Mouse (Mus musculus) G1E (cell line): ENCODE results near the gene Rnf220.

Experiments used
- CTCF ChIP-seq: IDR thresholded peaks from 2 replicates; pipeline ENCODE4 v1.5.1; 2012; ENCODE audit warnings: low read depth, low read length, inconsistent platforms, mixed read lengths
- GATA1 ChIP-seq: IDR thresholded peaks from 2 replicates; pipeline ENCODE4 v1.6.1; 2012; ENCODE audit warnings: borderline replicate concordance, low read length, inconsistent platforms, mixed read lengths
- GATA2 ChIP-seq: IDR thresholded peaks from 2 replicates; pipeline ENCODE4 v1.6.1; 2012; ENCODE audit warnings: low read depth, low read length, inconsistent platforms, borderline replicate concordance
- POLR2AphosphoS5 ChIP-seq: IDR thresholded peaks from 2 replicates; pipeline ENCODE4 v1.6.1; 2012; ENCODE audit warnings: low read depth, low read length, inconsistent platforms; ENCODE audit not compliant: insufficient replicate concordance
- TAL1 ChIP-seq: conservative IDR thresholded peaks from 2 replicates; pipeline ENCODE4 v1.6.1; 2012; ENCODE audit warnings: low read depth, low read length, inconsistent platforms, mixed read lengths

DNA sequence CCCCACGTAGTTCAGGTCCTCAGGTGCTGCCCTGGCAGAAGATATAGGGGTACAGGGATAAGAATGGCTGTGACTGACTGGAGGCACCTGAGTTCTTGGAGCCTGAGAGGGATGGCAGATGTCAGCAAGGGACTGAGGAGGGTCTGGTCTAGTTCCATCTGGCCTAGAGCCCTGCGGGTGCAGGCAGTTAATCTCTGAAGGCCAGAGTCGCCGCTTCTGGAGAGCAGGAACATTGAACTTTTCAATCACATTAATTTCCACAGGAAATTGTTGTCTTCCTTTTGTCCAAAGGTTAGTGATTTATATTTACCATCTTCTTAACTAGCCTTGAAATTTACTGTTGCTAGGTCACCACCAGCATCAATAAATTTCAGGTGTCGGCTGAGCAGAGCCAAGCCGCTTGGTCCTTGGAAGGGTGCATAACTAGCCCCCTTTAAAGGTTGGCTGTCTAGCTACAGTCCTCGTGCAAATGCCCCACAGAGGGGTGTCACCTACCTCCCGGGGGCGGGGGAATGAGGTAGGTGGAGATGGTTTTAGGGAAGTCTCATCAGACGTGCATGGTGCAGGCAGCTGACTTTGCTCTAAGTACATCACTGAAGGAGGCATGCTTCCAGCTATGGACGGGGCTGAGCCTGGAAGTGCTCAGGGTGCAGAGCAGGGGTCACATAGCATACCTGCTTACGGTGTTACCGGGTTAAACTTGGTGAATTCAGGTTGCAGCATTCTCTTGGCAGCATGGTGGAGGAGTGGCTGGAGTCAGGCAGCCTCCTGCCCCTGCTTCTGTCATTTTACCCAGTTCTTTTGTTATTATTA is 234.5 kb downstream of the Rnf220 start:
- TF ChIP-seq CTCF (no peak), TAL1 (no peak), GATA1 (no peak), POLR2AphosphoS5 (no peak), GATA2 (no peak)
